1 mouse cellular context compared by ENCODE assay signal in the genomic region with DNA sequence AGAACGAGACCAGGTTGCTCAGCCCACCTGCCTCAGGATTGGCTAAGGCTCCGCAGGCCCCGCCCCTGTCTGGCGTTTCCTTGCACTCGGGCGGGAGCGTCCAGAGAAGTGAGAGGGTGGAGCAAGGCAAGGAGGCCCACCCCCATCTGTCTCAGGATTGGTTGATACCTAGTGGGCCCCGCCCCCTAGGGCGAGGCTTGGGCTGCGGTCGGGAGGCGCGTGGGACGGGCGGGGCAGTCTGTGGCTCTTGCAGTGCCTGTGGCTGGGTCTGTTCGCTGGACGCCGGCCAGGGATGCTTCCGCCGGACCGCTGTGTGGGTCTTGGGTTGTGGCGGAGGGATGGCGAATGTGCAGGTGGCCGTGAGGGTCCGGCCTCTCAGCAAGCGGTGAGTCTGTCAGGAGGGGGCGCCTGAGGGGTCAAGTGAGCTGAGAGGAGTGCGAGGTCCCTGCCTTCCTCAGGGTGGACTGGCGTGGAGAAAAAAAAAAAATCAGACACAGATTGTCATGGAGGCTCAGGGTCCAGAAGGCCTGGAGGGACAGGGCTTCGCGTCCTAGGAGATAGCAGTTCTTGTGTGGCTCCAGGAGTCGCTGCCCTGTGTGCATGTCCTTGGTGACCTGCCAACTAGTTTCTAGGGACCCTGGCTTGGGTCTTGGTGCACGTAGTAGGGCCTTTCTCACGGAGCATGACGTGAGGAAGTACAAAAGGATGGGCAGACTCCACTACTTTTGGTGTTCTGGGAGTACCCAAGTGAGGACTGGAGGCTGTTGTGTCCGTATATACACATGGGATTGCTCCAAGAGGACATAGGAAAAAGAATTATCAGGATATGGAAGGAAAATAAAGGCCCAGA.
A peak's percentile ranks its signal among the peaks of the same experiment; 100 is the strongest.
TF ChIP-seq lines count a peak whose summit lies in the region.

A gene (plus strand): TSS at position 236 of the 850 bp plus-strand sequence.

TF ChIP-seq in CH12.LX, 34 proteins besides CTCF, POLR2A, EP300 and RAD21 (continued from another document):
- no peak for TF ChIP-seq HCFC1 (IDR thresholded peaks at IDR 0.05; ENCODE audit: low read depth, low read length)
- no peak for TF ChIP-seq BHLHE40 (IDR thresholded peaks at IDR 0.05; ENCODE audit: low read depth, low read length)
- 0 out of 2 replicates have a peak, but pooled peaks have one; percentile 10 for TF ChIP-seq MAX (IDR thresholded peaks at IDR 0.05; ENCODE audit: low read length)
- TF ChIP-seq NRF1 (IDR thresholded peaks at IDR 0.05; ENCODE audit: low read depth, low read length): no peak
- no peak; the same call in 1 of the 2 replicates for TF ChIP-seq MAZ (IDR thresholded peaks at IDR 0.05; ENCODE audit: low read depth, low read length)
- TF ChIP-seq KAT2A (IDR thresholded peaks at IDR 0.05; ENCODE audit: insufficient replicate concordance, low read length): no peak
- no peak for TF ChIP-seq ELF1 (IDR thresholded peaks at IDR 0.05; ENCODE audit: low read depth, low read length)
- TF ChIP-seq TBP (conservative IDR thresholded peaks at IDR 0.05; ENCODE audit: low read depth, low read length): no peak
- no peak for TF ChIP-seq E2F4 (IDR thresholded peaks at IDR 0.05; ENCODE audit: insufficient replicate concordance, low read depth, low read length)
- TF ChIP-seq MXI1 (IDR thresholded peaks at IDR 0.05; ENCODE audit: low read depth, low read length): peak; percentile 55; the same call in 1 of the 2 replicates
- TF ChIP-seq SMC3 (IDR thresholded peaks at IDR 0.05; ENCODE audit: low read depth, low read length): no peak
- no peak for TF ChIP-seq ZC3H11A (IDR thresholded peaks at IDR 0.05; ENCODE audit: low read depth, low read length)
- TF ChIP-seq PAX5 (IDR thresholded peaks at IDR 0.05; ENCODE audit: low read length): no peak
- no peak for TF ChIP-seq JUN (IDR thresholded peaks at IDR 0.05; ENCODE audit: insufficient read depth, low read depth, low read length)
- TF ChIP-seq USF1 (IDR thresholded peaks at IDR 0.05; ENCODE audit: low read depth, low read length): no peak
- TF ChIP-seq USF2 (conservative IDR thresholded peaks at IDR 0.05; ENCODE audit: low read depth, low read length): no peak
- no peak for TF ChIP-seq POLR2AphosphoS2 (IDR thresholded peaks at IDR 0.05; ENCODE audit: low read depth, low read length)
- TF ChIP-seq ZNF384 (IDR thresholded peaks at IDR 0.05; ENCODE audit: low read depth, low read length): no peak
- no peak; the same call in 1 of the 2 replicates for TF ChIP-seq ZMIZ1 (IDR thresholded peaks at IDR 0.05; ENCODE audit: low read depth, low read length)
- TF ChIP-seq ZKSCAN1 (IDR thresholded peaks at IDR 0.05; ENCODE audit: borderline replicate concordance, low read depth, low read length): peak; percentile 61
- TF ChIP-seq MAFK (IDR thresholded peaks at IDR 0.05; ENCODE audit: insufficient replicate concordance, low read length): no peak
- TF ChIP-seq GABPA (IDR thresholded peaks at IDR 0.05; ENCODE audit: insufficient replicate concordance, low read depth, low read length): no peak
TF ChIP-seq in CH12.LX: peak in this region for 5.
